Mouse (Mus musculus) naive thymus-derived CD4-positive, alpha-beta T cell, adult 2 months (primary cell): ENCODE data around the gene Cdc25a.

Experiments used
- DNase-seq: peaks from one replicate; pipeline ENCODE4 v3.0.0-alpha.2; 2011; ENCODE audit warnings: low read depth

Gene Cdc25a

DNA sequence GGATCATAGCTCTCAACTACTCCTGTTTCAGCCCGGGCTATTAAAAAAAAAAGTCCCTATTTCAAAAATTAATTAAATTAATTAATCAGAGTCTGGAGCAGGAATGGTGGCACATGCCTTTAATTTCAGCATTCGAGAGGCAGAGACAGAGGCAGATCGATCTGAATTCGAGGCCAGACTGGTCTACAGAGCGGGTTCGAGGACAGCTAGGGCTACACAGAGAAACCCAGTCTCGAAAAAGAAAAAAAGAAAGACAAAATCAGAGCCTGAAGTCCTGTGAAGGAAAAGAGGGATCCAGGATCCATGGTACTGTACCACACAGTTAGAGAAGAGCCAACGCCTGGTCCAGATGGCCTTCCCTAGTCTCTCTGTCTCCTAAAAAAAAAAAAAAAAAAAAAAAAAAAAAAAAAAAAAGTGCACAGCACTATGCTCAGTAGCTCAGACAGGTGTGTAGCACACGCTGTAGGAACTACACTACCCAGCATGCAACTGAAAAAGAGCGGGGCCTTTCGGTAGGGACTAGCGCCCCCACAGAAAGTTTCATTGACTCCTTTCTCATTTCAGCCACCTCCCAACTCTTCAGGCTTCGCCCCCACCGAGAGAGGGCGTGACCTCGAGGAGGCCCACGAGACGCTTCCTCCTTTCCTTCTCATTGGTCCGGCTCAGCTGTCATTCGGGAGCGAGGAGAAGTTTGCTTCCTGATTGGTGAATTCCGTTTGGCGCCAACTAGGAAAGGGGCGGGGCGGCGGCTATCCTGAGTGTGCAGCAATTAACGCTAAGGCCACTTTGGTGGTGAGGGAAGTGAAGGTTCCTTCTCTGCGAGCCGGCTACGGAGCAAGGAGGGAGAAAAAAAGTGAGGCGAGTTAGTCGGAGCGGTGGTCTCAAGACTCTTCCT, at the start of gene Cdc25a:
Gene Cdc25a (plus strand): TSS at position 783 of the 895 bp plus-strand sequence.
- DNase-seq: peak; percentile 98

- DNase-seq: no peak
Measured at GRCm38 (mm10) chr9:109825739-109826138, 49.6 kb upstream of the Cdc25a start.

- DNase-seq: no peak
Measured at GRCm38 (mm10) chr9:109826181-109826580, 49.2 kb upstream of the Cdc25a start.

GRCm38 (mm10) chr9:109832391-109833087, 42.8 kb upstream of the Cdc25a start, which contains the start of gene Nme6:
Nme6 (plus strand) TSS chr9:109832749.
- peak; percentile 90 for DNase-seq

GRCm38 (mm10) chr9:109833088-109833412, 42.3 kb upstream of the Cdc25a start:
- DNase-seq: no peak

DNA sequence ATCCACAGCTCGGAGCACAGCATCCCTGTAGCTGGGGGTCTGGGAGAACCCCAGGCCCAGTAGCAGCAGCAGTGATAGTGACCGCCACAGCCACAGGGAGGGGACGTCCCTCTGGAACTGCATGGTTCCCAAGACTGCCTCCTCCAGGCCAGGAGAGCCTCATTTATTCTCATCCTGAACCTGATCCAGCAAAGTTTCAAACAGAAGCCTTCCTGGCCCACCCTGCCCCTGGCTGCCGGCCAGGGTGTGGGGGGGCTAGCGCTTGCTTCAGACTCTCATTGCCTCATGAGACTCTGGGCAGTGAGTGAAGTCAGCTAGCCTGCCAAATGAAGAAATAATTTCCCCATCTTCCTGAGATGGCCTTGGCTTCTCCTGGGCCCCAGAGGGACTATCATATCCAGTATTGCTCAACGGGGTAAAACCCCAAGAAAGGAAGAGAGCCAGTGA, 26.0 kb upstream of the Cdc25a start, which contains the start of gene Camp:
Gene Camp (minus strand): TSS at position 306 of the 447 bp plus-strand sequence.
- no peak for DNase-seq

- no peak for DNase-seq
Measured at GRCm38 (mm10) chr9:109850099-109850498, 25.3 kb upstream of the Cdc25a start.

GRCm38 (mm10) chr9:109854341-109854740, 21.0 kb upstream of the Cdc25a start:
- no peak for DNase-seq

DNA sequence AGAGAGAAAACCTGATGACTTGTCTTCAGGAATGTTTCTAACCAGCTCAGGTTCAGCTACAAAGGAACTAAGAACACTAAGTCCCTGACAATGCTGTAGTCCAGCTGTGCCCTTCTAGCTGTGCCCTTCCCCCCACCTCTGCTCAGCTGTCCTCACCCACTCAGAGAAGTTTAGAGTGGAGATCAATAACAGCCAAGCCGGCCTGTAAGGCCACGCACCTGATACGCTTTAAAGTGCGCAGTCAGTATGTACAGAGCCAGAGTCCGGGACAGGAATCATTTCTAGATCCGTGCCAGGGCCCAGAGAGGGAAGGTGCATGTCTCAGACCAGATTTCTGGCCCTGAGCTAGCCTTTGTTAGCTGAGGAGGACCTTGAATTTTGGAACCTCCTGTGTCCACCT, 19.4 kb upstream of the Cdc25a start:
- no peak for DNase-seq

DNA sequence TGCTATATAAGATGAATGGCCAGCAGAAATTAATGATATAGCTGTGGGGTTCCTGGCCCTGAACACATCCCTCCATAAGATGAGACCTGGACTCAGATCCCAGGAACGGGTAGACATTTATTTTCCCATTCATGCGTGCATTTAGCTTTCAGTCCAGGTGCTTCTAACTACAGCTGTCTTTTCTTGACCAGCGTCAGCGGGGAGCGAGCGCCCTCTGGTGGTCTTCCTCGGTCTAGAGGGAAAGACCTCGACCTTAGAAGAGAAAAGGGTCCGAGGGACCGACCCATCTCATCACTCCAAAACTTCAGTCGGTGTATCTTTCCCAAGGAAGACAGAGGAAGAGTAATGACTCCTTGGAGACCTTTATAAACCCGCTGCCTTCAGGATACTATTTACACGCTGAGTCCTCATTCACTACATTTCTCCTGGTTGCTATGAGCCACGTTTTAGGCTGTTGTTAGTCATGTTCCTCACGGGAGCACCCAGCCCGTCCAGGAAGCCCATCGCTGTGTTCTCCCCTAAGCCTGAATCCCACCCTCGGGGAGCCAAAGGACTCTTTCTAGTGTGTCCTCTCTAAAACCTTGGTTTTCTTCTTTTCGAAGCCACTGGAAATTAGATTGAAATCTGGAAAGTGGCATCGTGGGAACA, 12.9 kb upstream of the Cdc25a start:
- peak; percentile 80 for DNase-seq

- no peak for DNase-seq
Measured at GRCm38 (mm10) chr9:109863085-109863484, 12.3 kb upstream of the Cdc25a start.

- DNase-seq: no peak
Measured at GRCm38 (mm10) chr9:109866218-109866617, 9.2 kb upstream of the Cdc25a start.

DNA sequence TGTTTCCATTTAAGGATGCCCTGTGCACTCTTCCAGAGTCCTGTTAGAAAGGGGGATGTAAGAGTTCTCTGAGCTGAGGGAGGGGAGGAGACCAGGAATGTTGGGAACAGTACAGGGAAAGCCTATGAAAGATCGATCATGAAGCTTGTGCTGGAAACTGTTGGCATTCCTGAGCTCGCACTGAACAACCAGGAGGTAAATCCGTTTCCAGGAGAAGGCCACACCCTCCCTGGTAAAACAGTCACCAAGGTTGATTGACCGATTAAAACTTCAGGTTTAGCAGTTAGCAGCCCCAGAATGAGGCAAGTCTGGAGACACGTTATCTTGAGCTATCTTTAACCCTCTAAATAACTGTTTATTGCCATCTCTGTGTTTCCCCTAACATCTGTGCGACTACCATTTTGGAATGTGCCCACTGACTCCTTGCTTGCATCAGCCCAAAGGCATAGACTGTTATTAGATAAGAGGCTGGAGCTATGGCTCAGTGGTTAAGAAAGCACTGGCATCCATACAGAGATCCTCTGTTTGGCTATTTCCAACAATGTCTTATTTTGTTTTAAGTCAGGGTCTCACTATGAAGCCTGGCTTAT, 4.3 kb upstream of the Cdc25a start:
- DNase-seq: no peak

- peak; percentile 49 for DNase-seq
Measured at GRCm38 (mm10) chr9:109875695-109876601, 569 bp downstream of the Cdc25a start.

GRCm38 (mm10) chr9:109876756-109877155, 1.4 kb downstream of the Cdc25a start:
- DNase-seq: no peak

DNA sequence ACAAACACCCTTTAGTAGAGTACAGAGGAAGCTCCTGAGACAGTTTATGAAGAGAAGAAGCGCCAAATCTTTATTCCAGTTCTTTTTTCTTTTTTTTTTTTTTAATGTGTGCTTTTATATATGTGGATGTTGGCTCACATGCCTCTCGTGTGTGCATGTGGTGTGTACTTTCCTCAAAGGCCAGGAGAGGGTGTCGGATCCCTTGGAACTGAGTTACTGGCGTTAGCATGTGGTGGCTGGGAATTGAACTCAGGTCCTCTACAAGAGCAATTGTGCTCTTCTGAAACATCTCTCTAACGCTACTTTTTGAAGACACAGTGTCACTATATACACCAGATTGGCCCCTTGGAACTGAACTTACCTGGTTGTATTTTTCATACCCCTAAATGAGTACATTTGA, 2.3 kb downstream of the Cdc25a start:
- no peak for DNase-seq

DNA sequence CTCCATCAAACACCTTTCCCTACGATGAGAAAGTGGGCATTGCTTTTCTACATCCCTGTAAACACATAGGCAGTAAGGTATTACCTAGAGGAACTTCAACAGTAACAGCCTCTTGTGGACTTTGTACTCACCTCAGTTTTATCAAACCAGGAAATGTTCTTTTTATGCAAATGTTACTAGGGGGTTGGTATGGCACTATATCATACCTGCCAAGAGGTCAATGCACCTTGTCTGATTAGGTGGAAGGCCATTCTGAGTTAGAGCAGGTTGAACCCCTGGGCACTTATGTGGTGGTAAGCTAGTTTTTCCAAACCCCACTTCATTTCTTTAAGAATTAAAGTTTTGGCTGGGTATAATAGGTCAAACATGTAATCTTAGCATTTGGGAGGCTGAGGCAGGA, 3.9 kb downstream of the Cdc25a start:
- no peak for DNase-seq

DNA sequence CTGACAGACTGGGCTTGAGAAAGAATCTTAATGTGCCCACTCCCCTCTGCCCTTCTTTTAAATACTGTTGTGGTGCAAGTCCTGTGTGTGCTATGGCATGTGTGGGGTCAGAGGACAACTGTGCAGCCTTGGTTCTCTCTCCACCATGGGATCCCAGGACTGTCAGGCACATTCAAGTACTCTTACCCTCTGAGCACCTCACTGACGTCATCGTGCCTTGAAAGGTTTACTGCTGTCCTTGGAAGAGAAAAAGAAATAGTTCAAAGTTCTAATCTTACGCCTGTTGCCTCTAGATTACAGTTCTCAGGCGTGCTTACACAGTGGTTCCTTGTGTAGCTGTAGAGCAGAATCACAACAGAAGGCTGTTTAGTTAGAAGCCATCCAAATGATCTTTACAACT, 10.9 kb downstream of the Cdc25a start:
- DNase-seq: no peak

DNA sequence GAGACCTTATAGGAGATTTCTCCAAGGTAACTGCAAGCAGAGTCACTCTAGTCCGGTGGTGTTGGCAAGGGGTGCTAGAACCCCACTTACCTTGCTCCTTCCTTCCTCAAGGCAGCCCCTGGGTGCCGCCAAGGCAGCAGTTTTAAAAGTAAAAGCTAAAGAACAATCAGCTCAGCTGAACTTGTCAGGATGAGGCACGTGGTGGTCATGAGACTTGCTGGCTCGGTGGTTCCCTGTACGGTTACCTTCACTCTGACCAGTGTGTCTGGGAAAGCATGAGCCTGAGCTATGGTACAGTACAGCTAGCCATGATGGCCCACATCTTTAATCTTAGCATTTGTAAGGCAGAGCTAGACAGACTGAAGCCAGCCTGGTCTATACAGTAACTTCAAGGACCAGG, 11.9 kb downstream of the Cdc25a start:
- no peak for DNase-seq

GRCm38 (mm10) chr9:109891501-109891900, 16.1 kb downstream of the Cdc25a start:
- no peak for DNase-seq

DNA sequence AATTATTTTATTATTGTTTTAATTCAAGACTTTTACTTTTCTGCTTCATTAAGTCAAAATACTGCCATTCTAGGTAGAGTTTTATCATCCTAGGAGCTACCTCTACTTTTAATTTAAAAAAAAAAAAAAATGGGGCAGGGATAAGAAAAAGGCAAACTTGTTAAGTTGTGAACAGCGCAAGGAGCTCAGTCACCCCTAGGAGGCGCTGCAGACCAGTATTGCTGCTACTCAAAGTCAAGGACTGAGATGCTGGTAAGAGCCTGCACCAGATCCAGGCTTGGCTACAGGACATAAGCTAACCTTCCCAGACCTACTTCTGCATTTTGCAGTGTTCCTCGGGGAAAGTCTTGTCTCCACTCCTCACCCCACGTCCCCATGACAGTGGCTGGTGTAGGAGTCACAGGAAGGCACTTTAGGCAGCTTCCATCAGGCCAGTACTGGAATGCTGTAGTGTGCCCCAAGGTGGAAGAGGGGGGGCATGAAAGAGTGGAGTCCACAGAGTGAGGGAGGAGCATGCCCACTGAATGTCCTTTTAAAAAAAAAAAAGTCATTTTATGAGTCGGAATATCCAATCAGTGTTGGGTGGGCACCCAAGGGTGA, 17.4 kb downstream of the Cdc25a start:
- peak; percentile 86 for DNase-seq
